Mouse (Mus musculus) left cerebral cortex, postnatal 14 days (tissue): Measurements from ENCODE around the gene Fes. TPM values are rescaled to one million over a fixed set of nuclear protein-coding genes. Genes with fewer than 3 reads are reported as not detected.

ENCODE experiments used
- DNase-seq, 2 experiments: peaks; one replicate each; pipeline ENCODE4 v3.0.0; 2021 to 2022; ENCODE audit warnings: low spot score in 2 of 2, mixed read lengths in 1 of 2
- intact Hi-C: fragments of 180-260 bp; cut with DNase I; formaldehyde crosslinking; loops from one replicate; pipeline ENCODE4 v1.15.1; 2025
- total RNA-seq, 2 experiments: library from RNA; stranded (reverse); gene quantifications; 2 replicates each; pipeline ENCODE4 v1.2.3; 2021

Fes gene
- total RNA-seq, 2 experiments from 2014 or later = 5.6 to 6.7 TPM

DNA sequence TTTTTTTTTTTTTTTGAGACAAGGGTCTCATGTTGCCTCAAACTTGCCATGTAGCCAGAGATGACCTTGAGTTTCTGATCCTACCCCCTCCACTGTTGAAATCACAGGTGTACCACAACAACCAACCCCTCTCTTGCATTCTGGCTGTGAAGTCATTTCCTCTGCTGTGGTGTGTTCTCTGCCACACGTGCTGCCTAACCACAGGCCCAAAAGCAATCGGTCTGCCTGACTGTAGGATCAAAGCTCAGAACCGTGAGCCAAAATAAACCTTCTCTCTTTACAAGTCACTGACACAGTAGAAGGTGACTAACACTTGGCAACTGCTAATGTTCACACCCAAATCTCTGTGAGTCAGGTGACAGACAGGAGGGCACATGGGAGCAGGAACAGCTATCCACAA, 27.3 kb downstream of the Fes start:
- DNase-seq = no peak
- intact Hi-C loops = no loop called here

DNA sequence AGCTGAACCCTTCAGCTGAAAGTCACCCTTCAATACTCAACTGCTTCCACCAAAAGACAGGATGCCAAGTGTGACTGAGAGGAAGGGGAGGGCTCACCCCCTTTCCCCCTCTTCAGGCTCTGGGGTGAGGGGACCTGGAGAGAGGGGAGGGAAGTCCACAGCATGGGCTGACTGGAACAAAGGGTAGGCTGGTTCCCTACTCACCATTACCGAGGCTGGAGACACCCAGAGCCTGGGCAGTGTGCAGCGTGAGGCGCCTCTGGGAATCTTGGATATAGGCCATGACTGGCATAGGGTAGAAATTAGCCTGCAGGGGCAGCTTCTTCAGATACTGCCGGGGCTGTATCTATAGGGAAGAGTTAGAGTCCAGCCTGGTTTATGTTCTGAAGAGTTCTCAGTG, 29.7 kb downstream of the Fes start:
- DNase-seq = no peak
- intact Hi-C loops = no loop called here

DNA sequence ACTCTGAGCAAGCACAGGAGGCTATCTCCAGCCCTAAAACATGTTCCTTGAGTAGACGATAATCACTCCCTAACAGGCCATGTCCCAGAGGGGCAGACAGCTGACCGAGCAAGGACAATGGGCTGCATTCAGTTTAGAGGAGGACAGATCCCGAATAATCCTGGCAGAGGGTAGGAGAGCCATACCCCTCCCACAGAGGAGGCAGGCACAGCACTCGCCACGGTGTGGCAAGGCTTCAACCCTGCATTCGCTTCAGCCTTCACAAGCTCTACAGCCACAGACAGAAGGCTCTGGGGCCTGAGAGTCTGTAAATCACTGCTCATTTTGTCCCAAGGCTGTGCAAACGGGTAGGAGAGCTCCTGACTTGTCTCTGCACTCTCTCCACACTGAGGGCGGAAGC, 30.6 kb downstream of the Fes start:
- intact Hi-C loops = no loop called here
- DNase-seq = peak in 1 of 2 experiments; percentile 53

DNA sequence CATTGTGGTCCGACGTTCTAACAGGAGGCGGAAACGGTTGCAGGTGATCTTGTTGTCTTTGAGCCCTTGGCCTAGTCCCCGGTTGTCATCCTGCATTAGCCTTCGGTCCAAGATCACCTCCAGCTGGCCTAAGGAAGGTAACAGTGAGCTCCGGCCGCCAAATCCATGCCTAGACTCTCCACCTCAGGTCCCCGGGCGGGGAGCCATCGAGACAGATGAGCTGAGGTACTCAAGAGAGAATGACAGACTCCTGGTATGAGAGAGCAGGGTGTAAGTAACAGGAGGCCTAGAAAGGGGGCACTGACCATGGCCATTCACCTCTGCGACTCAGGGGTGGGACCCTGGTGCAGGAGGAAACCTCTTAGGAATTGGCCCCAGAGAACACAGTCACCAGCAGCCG, 31.4 kb downstream of the Fes start:
- intact Hi-C loops = no loop called here
- no peak for DNase-seq

DNA sequence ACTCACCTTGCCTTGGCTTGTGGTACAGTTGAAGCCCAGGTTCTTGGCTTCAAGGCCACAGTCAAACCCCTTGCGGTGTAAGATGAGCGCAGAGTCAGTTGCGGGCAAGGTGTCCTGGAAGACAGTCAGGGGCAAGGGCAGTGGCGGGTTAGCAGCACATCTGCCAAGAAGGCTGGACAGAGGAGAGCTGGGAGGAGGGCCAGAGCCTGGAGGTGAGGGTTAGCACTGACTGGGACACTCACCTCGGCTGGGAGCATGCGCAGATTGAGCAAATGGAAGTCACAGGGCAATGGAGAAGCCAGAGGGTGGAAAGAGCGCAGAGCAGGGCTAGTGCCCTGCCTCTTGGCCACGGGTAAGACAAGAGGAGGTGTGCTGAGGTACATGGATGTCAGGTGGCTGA, 34.8 kb downstream of the Fes start:
- DNase-seq = no peak
- intact Hi-C loops = no loop called here

DNA sequence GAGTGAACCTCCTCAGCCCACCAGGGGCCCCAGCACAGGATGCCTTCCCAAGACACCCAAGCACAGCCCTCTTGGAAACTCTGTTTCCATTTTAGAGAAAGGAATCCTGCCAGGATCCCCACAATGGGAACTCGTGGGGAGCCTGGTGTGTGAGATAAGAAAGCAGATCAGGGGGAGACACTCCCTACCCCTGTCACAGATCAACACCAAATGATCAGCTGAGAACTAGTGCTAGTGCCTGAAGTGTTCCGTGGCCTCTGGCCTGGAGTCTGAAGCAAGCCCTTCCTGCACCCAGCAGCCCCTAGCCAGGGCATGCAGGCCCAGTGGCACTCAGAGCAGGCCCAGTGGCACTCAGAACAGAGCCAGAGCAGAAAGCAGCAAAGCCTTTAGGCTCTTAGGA, 36.9 kb downstream of the Fes start:
- DNase-seq = no peak
- intact Hi-C loops = no loop called here

DNA sequence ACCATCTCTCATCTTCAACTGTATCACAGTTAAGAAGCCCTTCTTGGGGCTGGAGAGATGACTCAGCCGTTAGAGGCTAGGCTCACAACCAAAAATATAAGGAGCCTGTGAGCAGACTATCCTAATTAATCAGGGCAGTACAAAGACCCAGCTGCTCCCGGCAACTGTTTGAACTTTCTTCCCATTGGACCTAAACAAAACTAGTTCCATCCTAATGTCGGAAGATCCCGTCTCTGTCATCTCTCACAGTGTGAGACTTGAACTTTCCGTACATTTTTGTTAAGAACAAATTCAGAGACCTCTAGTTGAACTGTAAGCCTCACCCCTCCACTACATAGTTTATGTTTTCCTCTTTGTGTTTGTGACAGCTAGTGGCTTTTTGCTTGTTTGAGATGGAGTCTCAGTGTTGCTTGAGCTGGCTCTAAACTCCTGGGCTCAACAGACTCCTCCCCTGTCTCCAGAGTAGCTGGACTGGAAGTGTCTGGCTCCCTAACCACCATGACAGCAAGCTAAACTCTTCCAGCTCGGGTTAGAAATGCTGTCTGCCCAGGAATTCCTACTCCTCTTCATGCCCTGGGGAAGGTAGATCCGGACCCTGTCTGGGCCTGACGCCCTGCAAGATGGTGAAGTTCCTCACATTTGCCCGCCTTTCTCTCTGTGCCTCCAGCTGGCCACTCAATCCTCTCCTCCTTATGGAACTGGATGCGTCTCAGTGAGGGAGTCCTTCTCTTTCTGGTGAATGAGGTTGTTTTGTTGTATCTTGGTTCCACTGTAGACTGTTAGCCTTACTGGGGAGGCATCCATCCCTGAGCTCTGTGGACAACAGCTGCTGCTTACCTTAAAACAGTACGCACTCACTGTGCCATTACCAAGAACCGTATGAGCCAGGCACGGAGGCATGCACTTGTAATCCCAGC, 39.8 kb downstream of the Fes start:
- intact Hi-C loops = no loop called here
- DNase-seq = no peak

DNA sequence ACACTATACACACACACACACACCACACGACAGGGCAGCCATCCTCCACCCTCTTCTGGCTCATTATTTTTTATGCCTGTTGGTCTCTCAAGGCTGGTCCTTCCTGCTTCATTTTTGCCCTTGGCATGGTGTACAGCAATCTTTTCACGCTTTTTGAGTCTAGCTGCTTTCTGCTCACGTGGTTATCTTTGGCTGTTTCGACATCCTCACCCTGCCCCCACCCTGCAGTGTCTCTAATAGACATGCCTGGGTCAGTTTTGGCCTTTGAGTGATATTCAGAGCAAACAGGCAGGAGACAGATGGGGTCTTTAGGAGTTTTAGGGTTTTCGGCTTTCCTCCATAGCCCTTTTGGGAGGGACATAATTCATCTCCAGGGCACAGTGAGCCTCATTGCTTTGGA, 40.9 kb downstream of the Fes start:
- intact Hi-C loops = no loop called here
- no peak for DNase-seq

DNA sequence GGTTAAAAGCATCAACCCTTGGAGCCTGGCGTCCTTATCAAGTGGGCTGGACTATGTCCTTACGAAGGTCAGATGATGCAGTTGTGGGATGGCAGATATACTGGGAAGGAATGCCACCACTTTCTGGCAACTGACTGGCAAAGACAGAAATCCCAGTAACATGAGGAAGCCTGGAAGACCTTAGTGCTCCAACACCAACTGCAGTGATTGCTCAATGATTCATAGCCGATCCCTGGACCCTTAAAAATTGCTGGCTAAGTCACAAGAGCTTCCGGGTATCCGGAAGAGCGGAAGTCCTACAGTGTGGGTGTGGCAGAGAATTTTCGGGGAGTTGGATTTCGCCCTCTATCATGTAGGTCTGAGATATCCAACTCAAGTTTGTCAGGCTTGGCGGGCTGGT, 41.6 kb downstream of the Fes start:
- intact Hi-C loops = no loop called here
- no peak for DNase-seq

DNA sequence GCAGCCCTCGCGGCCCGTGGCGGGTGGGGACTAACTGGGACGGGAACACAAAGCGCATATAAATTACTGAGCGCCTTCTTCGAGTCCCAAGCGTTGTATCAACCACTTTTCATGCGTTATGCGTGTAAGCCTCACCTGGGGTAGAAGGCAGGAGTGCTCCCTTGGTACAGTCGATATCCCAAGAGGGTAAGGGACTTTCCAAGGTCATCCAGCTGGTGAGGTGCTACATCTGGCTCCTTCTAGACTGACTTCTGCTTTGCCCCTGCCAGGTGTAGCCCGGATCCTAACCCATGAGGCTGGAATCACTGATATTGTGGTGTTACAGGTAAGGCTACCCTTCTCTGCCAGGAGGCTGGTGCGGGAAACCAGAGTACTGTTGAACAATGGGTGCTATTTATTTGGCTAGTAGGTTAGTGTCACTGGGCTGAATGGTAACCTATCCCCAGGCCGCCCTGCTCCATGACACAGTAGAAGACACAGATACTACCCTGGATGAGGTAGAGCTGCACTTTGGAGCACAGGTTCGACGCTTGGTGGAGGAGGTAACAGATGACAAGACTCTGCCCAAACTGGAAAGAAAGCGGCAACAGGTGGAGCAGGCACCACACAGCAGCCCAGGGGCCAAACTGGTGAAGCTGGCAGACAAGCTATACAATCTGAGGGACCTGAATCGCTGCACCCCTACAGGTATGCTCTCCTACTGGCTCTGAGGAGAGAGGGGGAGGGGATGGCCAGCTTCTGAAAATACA, 44.3 kb downstream of the Fes start:
- DNase-seq = no peak
- intact Hi-C loops = no loop called here

DNA sequence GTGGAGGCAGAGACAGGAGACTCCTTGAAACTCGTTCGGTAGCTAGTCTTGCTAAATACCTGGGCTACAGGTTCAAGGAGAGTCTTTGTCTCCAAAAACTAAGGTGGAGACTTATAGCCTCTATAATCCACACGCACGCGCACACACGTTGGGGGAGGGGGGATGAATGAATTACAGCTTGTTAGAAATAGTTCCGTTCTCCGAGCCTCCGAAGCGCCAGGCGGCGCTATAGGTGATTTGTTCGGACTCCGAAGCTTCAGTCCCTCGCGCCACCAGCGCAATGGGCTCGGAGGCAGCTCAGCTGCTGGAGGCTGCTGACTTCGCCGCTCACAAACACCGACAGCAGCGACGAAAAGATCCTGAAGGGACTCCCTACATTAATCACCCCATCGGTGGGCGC, 44.9 kb downstream of the Fes start, which contains the start of gene Hddc3:
Hddc3 (plus strand) TSS at position 247 of the 400 bp plus-strand sequence.
- DNase-seq = peak; percentile 98
- intact Hi-C loops = no loop called here

DNA sequence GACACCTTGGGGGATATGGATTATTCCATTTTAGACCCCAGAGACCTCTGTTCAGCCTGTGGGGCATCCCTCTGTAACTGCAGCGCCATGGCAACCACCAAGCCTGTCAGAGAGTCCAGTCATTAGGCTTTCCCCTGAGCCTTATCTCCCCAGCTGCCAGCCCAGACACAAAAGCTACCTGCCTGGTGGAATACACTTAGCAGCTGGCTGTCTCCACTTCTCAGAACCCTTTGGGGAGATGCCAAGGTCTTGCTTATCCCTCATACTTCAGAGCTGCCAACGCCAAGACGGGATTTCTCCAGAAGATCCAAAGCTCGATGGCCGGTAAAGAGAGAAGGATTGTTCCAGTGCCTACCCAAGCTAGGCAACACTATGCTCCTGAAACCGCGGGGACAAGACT, 46.0 kb downstream of the Fes start:
- no peak for DNase-seq
- intact Hi-C loops = loop anchor here (2.0 kb wide), 1 partner anchor 29 kb away; the partner anchor contains the start of gene Man2a2

DNA sequence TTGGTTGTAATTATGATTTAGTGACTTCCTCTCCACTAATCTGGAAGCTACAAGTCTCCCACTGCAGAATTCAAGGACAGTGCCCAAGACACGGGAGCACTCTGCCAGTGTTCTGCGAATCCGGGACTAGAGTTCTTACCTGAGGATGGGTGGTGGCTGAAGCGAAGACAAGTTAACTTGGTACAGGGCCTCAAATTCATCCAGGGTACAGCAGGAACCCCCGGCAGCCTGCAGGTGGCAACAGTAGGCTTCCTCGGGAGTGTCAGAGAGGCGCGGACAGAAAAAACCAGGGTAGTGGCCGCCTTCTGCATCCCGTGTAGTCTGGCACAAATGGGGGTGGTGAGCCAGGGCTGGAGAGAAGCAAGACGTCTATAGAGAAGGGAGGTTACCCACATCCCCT, 47.0 kb downstream of the Fes start, which contains the start of gene Unc45a:
Unc45a (minus strand) TSS at position 213 of the 400 bp plus-strand sequence.
- peak; percentile 66 to 68 for DNase-seq
- intact Hi-C loops = loop anchor here (2.0 kb wide), 1 partner anchor 30 kb away; the partner anchor contains the start of gene Man2a2

DNA sequence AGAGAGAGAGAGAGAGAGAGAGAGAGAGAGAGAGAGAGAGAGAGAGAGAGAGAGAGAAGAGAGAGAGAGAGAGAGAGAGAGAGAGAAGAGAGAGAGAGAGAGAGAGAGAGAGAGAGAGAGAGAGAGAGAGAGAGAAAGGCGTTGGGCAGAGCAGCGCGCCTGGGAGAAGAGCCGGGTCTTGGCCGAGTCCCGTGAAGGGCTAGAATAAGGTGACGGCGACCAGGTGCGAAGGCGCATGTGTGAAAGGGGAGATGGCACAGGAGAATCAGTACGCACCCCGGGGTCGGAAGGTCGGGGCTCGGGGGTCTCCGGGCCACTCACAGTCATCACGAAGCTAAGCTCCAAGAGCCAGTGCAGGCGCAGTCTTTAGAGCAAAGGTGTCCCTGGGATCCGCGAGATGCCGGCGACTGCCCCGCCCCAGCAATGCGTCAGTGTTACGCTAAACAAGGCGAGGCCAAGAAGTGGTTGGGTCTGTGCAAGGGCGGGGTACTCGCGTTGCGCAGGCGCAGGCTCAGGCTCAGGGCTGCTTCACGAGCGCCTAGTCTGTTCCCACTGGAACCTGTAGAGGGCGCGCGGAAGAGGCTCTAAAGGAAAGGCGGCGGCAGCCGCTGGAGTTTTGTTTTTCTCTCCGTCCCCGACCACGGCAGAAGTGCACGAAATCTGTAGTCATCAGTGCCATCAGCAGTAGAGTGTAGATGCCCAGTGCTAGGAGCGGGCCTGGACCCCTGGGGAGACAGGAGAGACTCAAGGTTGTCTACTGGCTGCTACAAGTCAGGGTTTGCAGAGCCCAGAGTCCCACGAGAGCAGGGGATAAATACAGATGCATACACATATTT, 47.7 kb downstream of the Fes start:
- peak; percentile 98 to 99 for DNase-seq
- intact Hi-C loops = loop anchor here (2.0 to 5.0 kb wide), 2 partner anchors 31 to 43 kb away; partner anchors contain the start of gene Man2a2

DNA sequence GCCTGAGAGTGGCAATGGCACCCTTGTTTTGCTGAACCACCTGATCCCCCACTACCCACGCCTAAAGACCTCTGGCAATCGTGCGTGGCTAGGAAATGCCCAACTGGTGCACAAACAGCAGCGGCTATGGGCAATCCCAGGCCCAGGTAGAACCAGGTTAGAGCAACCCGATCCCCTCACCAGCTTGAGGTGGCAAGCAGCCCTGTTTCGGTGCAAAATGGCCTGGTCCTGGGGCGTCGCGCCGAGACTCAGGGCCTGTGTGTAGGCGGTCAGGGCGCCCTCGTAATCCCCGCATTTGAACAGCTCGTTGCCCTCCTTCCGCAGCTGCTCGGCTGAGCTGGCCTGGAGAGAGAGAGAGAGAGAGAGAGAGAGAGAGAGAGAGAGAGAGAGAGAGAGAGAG, 48.4 kb downstream of the Fes start:
- intact Hi-C loops = loop anchor here (5.0 kb wide), 1 partner anchor 42 kb away; no protein-coding TSS in a partner anchor
- no peak for DNase-seq

DNA sequence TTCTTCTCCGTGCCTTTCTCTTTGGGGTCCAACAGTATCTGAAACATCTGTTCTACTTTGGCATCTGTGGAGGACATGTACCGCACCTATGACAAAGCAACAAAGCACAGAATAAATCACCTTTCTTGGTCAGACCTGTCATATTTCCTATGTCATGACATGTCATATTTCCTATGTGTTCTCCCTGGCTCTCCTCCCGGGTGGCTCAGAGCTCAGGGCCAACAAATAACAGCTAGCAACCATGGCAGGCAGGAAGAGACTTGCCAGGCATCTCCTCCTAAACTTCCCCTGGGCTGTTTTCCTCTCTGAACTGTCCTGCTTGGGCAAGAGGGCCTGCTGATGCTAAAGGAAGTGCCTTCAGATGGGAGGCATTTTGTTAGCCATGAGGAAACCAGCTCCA, 50.8 kb downstream of the Fes start:
- intact Hi-C loops = loop anchor here (5.0 kb wide), 1 partner anchor 40 kb away; no protein-coding TSS in a partner anchor

DNA sequence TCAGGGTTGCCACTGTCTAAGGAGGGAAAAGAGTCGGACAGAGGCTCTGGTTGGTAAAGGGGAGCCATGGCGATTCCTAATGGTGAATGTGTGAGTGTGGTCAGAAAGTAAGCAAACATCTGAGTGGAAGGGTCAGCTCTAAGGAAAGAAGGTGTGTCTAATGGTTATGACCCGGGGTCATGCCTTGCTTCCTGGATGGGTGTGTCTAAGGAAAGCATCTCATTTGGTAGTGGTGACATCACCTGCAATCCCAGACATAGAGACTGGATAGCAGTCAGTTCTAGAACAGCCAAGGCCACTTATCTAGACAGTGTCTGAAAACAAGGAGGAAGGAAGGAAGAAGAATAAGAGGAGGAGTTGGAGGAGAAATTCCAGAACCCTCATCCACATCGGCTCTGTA, 52.9 kb downstream of the Fes start:
- intact Hi-C loops = loop anchor here (5.0 kb wide), 1 partner anchor 38 kb away; no protein-coding TSS in a partner anchor
- no peak for DNase-seq

More for the DNA sequence above, 50.8 kb downstream of the Fes start:
- DNase-seq = no peak

DNA sequence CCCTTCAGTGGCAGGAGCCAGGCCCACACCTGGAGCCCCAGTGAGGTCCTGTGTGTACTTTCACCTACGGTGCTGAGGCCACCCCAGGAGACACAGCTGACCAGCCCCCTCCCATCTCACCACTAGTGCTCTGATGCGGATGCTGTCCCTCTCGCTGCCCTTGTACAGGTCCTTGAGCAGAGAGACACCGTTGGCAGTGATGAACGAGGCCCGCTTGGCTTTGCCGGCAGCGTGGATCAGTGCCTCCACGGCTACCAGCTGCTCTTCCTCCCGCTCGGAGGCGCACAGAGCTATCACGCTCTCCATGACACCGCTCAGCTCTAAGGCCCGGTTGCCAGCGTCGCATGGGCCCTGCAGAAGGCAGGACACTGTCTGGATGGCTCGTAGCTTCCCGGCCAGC, 56.3 kb downstream of the Fes start:
- intact Hi-C loops = no loop called here
- DNase-seq = no peak

DNA sequence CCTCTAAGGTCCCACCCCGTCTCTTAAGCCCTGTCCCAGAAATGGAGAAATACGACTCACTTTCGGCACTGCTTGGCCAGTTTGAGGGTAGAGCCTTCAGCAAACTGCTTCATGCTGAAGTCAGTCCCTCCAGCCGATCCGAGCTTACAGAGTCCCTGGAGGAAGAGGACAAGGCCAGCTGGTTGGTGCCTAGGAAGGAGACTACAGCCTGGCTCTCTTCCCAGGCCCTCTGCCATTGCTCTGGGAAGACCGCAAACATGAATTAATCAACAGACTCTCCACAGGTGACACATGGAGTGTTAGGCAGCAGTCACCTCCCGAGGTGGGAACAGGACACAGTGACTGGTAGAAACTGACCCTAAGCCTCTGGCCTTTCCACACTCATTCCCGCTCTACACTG, 57.5 kb downstream of the Fes start:
- DNase-seq = no peak
- intact Hi-C loops = no loop called here
